Mouse (Mus musculus) heart, postnatal 0 days (tissue): ENCODE results near the gene Hdgfl2. TPM values are rescaled to one million over a fixed set of nuclear protein-coding genes. Genes with fewer than 3 reads are reported as not detected.

Experiments
- ATAC-seq: fragments of 200-750 bp; cut with Nextera tagmentation; 2 replicates; pipeline ENCODE4 v1.8.0; 2017; ENCODE audit warnings: low read depth, moderate number of reproducible peaks, moderate library complexity; ENCODE audit not compliant: insufficient read depth
- DNase-seq: peaks from one replicate; pipeline ENCODE4 v3.0.0-alpha.2; 2016; ENCODE audit warnings: low spot score
- H3K27ac ChIP-seq: fragments of 300-500 bp; sonication (generic); 2 replicates; pipeline ENCODE4 v1.5.1; 2014; ENCODE audit warnings: low read depth, mild to moderate bottlenecking
- H3K27me3 ChIP-seq: fragments of 300-500 bp; sonication (generic); 2 replicates; pipeline ENCODE4 v1.6.1; 2014; ENCODE audit warnings: low read length, mixed read lengths; ENCODE audit not compliant: control insufficient read depth, insufficient read depth
- H3K36me3 ChIP-seq: fragments of 300-500 bp; sonication (generic); replicated peaks from 2 replicates; pipeline ENCODE4 v1.6.1; 2014; ENCODE audit warnings: low read length, mixed read lengths; ENCODE audit not compliant: control insufficient read depth, insufficient read depth
- H3K4me1 ChIP-seq: fragments of 300-500 bp; sonication (generic); 2 replicates; pipeline ENCODE4 v1.6.1; 2014; ENCODE audit warnings: antibody characterized with exemption; ENCODE audit not compliant: control insufficient read depth, insufficient read depth
- H3K4me2 ChIP-seq: fragments of 300-500 bp; sonication (generic); 2 replicates; pipeline ENCODE4 v1.6.1; 2014; ENCODE audit warnings: low read depth, mild to moderate bottlenecking, low read length, moderate library complexity
- H3K4me3 ChIP-seq: fragments of 300-500 bp; sonication (generic); 2 replicates; pipeline ENCODE4 v1.5.1; 2014; ENCODE audit warnings: low read depth, low read length
- H3K9ac ChIP-seq: fragments of 300-500 bp; sonication (generic); replicated peaks from 2 replicates; pipeline ENCODE4 v1.6.1; 2014; ENCODE audit warnings: low read depth, low read length, mixed read lengths
- H3K9me3 ChIP-seq: fragments of 300-500 bp; sonication (generic); replicated peaks from 2 replicates; pipeline ENCODE4 v1.6.1; 2016; ENCODE audit warnings: low read length; ENCODE audit not compliant: control insufficient read depth
- CTCF ChIP-seq: IDR thresholded peaks from 2 replicates; pipeline ENCODE4 v1.5.1; 2016; ENCODE audit warnings: antibody characterized with exemption, control low read depth, low read depth
- EP300 ChIP-seq: IDR thresholded peaks from 2 replicates; pipeline ENCODE4 v1.6.1; 2016; ENCODE audit warnings: antibody characterized with exemption, low read depth
- WGBS: fragments of 180-500 bp; shearing (Covaris S2); extraction: QIAGEN DNeasy Blood & Tissue Kit; methylation state at CpG from one replicate; pipeline ENCODE4 v1.1.7; 2014; 5-methylcytosine and 5-hydroxymethylcytosine counted together
- polyA plus RNA-seq: library from polyadenylated mRNA; unstranded; fragments of >200 nt; fragmentation: Nextera tagmentation; extraction: Ambion mirVana; gene quantifications from 2 replicates; pipeline ENCODE4 v1.2.1, GENCODE M21; 2015
- total RNA-seq: library from RNA; depleted of rRNA; stranded (reverse); fragments of >200 nt; gene quantifications from 2 replicates; pipeline ENCODE4 v1.2.3, GENCODE M21; 2014; ENCODE audit warnings: low replicate concordance

Gene Hdgfl2
- total and polyA plus RNA-seq, 2 experiments from 2014 or later, result 35.9 to 52.1 TPM

DNA sequence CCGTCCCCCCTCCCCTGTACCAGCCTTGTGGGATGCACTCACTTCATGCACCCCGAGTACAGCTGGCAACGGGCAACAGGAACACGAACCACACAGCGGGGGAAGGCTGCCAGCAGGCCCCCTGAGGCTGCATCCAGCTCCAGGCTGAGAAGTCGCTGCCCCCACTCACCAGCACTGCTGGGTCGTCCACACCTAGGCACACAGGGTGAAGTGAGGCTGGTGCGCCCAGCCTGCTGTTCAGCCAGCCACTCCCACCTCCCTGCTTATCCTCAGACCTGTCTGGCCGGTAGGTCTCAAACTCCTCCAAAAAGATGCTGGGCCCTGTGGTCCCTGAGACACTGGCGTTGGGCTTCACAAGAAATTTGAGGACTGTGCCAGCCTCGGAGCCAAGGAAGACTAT, 46.7 kb downstream of the Hdgfl2 start:
- Histone ChIP-seq H3K4me2 (no peak overlapping the region), H3K27me3 (peaks cover 9% of the 10 kb centered on the region; the same call in 1 of the 2 replicates), H3K9me3 (peaks cover 11% of the 10 kb centered on the region), H3K27ac (no peak overlapping the region), H3K36me3 (no peaks in the 10 kb centered on the region), H3K9ac (no peak overlapping the region), H3K4me1 (no peaks in the 10 kb centered on the region), H3K4me3 (no peak overlapping the region)
- no peak for ATAC-seq
- TF ChIP-seq CTCF (no peak), EP300 (no peak)
- no peak for DNase-seq
- 74% methylated on average over 11 of the region's 11 CpGs for WGBS

DNA sequence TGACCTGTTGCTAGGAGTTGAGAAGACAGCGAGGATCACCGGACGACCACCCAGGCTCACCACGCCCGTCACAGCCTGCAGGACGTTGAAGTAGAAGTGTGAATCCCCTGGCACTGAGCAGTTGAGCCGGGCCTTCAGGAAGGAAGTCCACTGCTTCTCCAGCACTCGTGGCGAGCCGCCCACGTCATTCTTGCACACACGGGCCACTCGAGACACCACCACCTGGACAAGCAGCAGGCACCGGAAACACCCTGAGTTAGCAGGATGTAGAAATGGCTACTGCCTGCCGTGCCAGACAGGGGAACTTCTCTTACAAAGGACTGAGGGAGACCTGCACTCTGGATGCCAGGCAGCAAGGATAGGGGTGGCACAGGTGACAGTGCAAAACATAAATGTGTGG, 48.8 kb downstream of the Hdgfl2 start:
- H3K4me2 ChIP-seq, result no peak overlapping the region
- 65% methylated on average over 15 of the region's 15 CpGs for WGBS
- no peaks in the 10 kb centered on the region for H3K4me1 ChIP-seq
- H3K27me3 ChIP-seq, result 0 out of 2 replicates have a peak, but pooled peaks cover 5% of the 10 kb centered on the region
- TF ChIP-seq EP300 (no peak), CTCF (no peak)
- H3K4me3 ChIP-seq, result no peak overlapping the region
- H3K27ac ChIP-seq, result no peak overlapping the region
- H3K9me3 ChIP-seq, result 0 out of 2 replicates have a peak, but pooled peaks cover 5% of the 10 kb centered on the region
- no peak overlapping the region for H3K9ac ChIP-seq
- DNase-seq, result no peak
- no peaks in the 10 kb centered on the region for H3K36me3 ChIP-seq
- ATAC-seq, result no peak

DNA sequence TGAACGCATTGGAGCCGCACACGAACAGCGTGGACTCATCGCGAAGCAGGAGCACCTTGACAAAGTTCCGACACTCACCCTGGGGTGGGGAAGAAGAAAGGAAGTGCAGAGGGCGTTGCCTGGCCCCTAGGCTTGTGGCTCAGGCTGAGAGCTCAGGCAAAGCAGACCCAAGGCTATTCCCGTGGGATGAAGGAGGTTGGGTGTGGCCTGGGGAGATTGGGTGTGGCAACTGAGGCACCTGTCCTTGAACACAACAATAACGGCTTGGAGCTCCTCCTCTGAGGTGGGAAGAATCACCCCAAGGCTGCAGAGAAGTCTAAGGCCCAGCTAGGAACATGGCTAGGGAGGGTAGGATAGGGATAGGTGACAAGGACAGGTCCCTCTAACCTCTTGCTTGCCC, 51.7 kb downstream of the Hdgfl2 start:
- peaks cover 10% of the 10 kb centered on the region; the same call in 1 of the 2 replicates for H3K4me1 ChIP-seq
- no peak for TF ChIP-seq CTCF
- 0 out of 2 replicates have a peak, but pooled peaks cover 5% of the 10 kb centered on the region for H3K9me3 ChIP-seq
- ATAC-seq (no peak), DNase-seq (no peak)
- 91% methylated on average over 10 of the region's 10 CpGs for WGBS
- no peaks in the 10 kb centered on the region for H3K36me3 ChIP-seq
- H3K27ac ChIP-seq, result no peak overlapping the region
- no peak overlapping the region for H3K4me3 ChIP-seq
- 0 out of 2 replicates have a peak, but pooled peaks cover 6% of the 10 kb centered on the region for H3K27me3 ChIP-seq
- H3K4me2 ChIP-seq, result no peak overlapping the region
- no peak overlapping the region for H3K9ac ChIP-seq

DNA sequence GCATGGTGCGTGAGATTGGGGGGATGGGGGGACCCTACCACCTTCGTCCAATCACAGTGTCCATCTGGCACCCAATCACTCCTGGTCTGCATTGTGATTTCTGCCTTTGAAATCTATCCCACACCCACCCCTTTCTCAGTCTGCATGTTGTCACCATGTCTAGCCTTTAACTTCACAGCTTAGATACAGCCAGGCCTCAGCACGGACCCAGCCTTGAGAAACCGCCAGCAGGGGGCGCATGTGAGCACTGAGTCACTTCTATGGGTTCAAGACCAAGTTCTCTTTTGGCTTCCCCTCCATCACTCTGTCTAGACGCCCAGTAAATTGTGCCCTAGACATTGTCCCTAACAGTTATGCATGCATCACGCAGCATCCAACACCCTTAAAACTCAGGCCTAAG, 52.4 kb downstream of the Hdgfl2 start:
- DNase-seq, result no peak
- H3K4me2 ChIP-seq, result no peak overlapping the region
- H3K4me1 ChIP-seq, result peaks cover 10% of the 10 kb centered on the region; the same call in 1 of the 2 replicates

DNA sequence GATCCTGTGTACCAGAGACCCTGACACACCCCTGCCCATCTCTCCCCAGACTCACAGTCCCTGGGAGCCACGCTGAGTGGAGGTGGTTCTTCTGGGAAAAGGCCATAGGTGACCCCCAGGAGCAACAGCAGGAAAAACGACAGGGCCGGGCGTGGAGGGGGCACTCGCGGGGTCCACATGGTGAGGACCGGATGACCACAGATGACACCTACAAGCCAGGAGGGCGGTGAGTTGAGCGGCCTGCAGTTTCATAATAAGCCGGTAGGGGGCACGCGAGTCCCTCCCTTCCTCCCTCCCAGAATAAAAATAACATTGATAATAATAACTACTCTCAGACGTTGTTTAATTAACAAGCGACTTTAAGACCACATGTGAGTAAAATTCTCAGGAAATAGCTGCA, 53.2 kb downstream of the Hdgfl2 start:
- Histone ChIP-seq H3K4me3 (peak overlapping the region; percentile 1; the same call in 1 of the 2 replicates), H3K4me2 (peak overlapping the region; percentile 29; the same call in 1 of the 2 replicates), H3K9ac (no peak overlapping the region), H3K9me3 (0 out of 2 replicates have a peak, but pooled peaks cover 5% of the 10 kb centered on the region), H3K27ac (no peak overlapping the region), H3K36me3 (no peaks in the 10 kb centered on the region), H3K27me3 (0 out of 2 replicates have a peak, but pooled peaks cover 6% of the 10 kb centered on the region), H3K4me1 (peaks cover 10% of the 10 kb centered on the region; the same call in 1 of the 2 replicates)
- ATAC-seq (no peak), DNase-seq (peak; percentile 67)
- 4% methylated on average over 14 of the region's 14 CpGs for WGBS
- TF ChIP-seq CTCF, result peak; percentile 75
- no peak for TF ChIP-seq EP300

More for the DNA sequence above, 52.4 kb downstream of the Hdgfl2 start:
- WGBS, result 43% methylated on average over 7 of the region's 7 CpGs
- TF ChIP-seq EP300 (no peak), CTCF (peak; percentile 51)
- Histone ChIP-seq H3K27ac (no peak overlapping the region), H3K9me3 (0 out of 2 replicates have a peak, but pooled peaks cover 5% of the 10 kb centered on the region), H3K4me3 (no peak overlapping the region), H3K9ac (no peak overlapping the region), H3K36me3 (no peaks in the 10 kb centered on the region), H3K27me3 (0 out of 2 replicates have a peak, but pooled peaks cover 6% of the 10 kb centered on the region)
- no peak for ATAC-seq
